Mouse (Mus musculus) left cerebral cortex, adult 18-20 months (tissue): ENCODE data around the gene Kirrel2. TPM values are rescaled to one million over a fixed set of nuclear protein-coding genes. Genes with fewer than 3 reads are reported as not detected.
"Not testable (repeated sequence)": the region's sequence is repeated elsewhere in the genome, so short reads cannot be mapped to it uniquely, and the experiment has no call there.

ENCODE experiments used
- DNase-seq, 2 experiments: peaks; one replicate each; pipeline ENCODE4 v3.0.0; 2021 to 2022; ENCODE audit warnings: low spot score in 2 of 2, mixed read lengths in 1 of 2
- long read RNA-seq, 2 experiments: library from polyadenylated mRNA; stranded (forward); transcript quantifications; one replicate each; pipeline ENCODE4 v2.0.0; 2021
- total RNA-seq, 2 experiments: library from RNA; stranded (reverse); gene quantifications; 2 replicates each; pipeline ENCODE4 v1.2.3; 2021

The Kirrel2 gene
- 1 to 10 TPM; 8.2 to 8.3 TPM for total RNA-seq
- long read RNA-seq, experiment 1, partial matches to known transcripts = 0 of 4 reads
- long read RNA-seq, experiment 1, other reads (novel, unspliced or antisense) = 2 of 4 reads
- long read RNA-seq, experiment 2, transcript Kirrel2-201 (15 exons, 3,352 nt) = major isoform, 5 of 6 reads
- long read RNA-seq, experiment 2, partial matches to known transcripts = 1 of 6 reads
- long read RNA-seq, experiment 2, other reads (novel, unspliced or antisense) = 0 of 6 reads

DNA sequence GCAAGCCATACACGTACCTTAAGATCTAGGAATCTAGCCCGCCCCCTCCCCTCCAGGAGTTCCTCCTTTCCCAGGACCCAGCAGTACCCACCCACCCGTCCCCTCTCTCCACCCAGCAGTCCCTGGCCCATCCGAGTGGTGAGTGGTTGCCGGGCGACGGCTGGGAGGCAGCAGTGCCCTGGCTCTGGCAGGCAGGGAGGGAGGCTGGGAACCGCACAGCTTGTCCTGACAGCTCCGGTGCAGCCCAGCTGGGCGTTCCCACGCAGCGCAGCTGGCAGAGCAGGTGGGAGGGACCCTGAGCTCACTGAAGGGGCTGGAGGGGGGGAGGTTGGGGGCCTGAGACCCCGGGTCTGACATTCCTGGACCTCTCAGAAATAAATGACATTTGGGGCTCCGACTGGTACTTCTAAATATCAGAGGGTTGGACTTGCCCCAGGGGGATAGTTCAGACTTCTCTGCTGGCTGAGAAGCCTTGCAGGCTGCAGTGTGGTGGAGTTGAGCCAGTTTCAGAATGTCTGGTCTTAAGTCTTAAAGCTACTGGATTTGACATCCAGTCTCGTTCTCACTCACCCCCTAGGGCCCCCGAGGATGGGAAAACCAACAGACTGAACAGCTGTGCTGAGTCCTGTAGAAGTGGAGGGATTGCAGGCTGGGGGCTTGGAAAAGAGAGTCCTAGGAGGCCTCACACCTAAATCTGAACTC lies at the start of gene Kirrel2, which contains the start of gene Nphs1:
Gene Kirrel2, minus strand, starts transcription at position 62 of the 702 bp plus-strand sequence.
Gene Nphs1, plus strand, starts transcription at position 687 of the 702 bp plus-strand sequence.
- peak; percentile 61 to 74 for DNase-seq

DNA sequence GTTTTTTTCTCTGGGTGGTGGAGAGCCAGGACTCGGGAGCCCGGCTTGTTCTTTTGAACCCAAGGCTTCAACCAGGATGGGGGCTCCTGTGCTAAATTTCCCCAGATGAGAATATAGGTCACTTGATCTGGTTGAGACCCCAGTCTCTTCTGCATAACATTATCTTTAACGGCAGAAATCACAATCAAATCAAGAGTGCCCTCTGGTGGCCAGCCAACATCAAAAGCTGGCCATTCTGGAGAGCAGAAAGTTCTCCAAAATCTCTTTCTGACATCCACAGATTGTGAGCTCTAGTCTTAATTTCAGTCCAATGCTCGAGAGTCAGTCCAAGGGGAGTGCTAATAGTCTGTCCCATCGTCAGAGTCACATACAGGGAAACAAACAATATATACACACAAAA lies 43.7 kb upstream of the Kirrel2 start:
- DNase-seq = not testable (repeated sequence)

DNA sequence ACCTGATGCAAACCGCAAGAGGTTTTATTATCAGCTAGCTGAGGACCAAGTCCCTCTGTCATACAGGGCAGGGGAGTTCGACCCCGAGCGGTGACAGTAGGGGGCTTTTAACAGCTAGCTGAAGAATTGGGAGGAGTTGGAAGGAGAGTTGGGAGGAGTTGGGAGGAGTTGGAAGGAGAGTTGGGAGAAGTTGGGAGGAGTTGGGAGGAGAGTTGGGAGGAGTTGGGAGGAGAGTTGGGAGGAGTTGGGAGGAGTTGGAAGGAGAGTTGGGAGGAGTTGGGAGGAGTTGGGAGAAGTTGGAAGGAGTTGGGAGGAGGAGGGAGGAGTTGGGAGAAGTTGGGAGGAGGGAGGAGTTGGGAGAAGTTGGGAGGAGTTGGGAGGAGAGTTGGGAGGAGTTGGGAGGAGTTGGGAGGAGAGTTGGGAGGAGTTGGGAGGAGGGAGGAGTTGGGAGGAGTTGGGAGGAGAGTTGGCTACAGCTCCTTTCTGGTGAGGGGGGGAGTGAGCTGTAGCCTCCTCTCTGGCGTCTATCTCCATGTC lies 38.1 kb upstream of the Kirrel2 start:
- not testable (repeated sequence) for DNase-seq

DNA sequence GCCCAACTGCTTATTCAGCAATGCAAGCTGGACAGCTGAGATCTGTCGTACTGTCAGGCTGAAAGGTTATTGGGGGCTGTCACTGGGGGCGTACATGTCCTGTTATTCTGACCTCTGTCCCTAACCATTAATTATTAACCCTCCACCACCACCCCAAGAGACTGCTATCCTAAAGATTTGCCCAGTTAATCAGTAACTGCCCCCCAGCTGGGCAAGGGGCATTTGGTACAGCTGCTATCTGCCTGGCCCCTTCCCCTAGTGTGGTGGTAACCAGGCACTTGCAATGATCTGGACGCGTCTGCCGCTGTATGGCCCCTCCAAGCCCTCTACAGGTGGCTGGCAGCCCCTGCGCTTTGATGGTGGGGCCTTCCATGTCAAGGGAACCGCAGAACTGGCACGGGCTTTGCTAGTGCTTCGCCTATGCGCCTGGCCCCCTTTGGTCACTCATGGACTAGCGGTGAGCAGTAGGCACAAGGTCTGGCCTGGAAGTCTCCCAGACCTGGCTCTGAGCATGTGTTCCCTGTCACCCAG lies 36.0 kb upstream of the Kirrel2 start, which contains the start of gene Prodh2:
Gene Prodh2, plus strand, starts transcription at position 222 of the 531 bp plus-strand sequence.
- DNase-seq = no peak

DNA sequence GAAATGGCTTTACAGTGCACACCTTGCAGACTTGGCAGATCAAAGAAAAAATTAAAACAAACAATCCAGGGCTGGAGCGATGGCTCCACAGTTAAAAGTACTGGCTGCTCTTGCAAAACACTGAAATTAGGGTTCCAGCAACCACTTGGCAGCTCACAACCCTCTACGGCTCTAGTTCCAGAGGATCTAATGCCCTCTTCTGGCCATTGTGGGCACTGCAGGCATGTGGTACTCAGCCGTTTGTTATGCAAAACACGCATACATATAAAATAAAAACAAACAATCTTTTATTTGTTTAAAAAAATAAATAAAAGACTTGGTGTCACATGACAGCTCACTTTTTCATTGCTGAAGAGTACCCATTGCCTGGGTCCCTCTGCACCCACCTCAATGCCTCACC lies 35.3 kb upstream of the Kirrel2 start:
- DNase-seq = peak; percentile 72 to 86

DNA sequence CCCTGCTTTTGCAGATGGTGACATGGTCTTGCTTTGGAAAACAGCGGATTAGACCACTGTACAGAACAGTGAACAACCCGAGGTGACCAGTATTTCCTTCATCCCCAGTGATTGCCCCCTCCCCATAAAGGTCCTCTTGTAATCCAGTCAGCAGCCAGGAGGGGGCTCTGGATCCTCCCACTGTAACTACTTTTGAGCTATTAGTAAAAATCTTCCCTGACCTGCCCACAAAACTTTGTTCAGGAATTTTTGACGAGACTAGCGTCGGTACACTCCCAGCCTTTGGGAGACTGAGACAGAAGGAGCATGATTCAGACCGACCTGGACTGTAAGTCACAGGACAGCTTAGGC lies 33.4 kb upstream of the Kirrel2 start:
- no peak for DNase-seq

DNA sequence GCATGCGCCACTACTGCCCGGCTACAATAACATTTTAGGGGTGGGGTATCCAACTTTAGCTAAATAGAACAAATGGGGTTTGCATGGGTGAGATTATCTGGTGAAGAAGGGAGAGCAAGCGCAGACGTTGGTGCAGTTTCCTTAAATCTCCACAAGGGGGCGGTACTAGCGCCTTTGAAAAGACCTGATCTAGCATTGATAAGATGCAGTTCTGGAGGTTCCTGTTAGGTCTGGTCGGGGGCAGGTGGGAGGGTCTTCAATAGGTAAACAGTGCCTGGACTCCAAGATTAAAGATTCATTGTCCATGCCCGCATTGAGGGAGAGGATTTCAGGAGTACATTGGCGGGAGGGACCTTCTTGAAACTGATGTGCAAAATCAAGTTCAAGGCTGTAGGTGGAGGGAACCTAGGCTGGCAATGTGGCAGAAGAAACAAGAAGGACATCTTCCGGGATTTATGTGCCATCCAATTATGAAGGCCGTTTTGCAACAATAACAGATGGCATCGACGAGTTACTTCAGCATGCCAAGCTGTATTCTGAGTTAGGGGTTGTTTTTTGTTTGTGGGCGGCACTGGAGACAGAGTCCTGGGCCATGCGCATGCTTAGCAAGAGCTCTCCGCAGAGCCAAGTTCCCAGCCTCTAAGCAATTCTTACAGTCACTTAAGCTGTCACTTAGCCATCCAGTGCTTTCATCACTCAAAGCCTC lies 32.9 kb upstream of the Kirrel2 start:
- peak; percentile 60 to 63 for DNase-seq

DNA sequence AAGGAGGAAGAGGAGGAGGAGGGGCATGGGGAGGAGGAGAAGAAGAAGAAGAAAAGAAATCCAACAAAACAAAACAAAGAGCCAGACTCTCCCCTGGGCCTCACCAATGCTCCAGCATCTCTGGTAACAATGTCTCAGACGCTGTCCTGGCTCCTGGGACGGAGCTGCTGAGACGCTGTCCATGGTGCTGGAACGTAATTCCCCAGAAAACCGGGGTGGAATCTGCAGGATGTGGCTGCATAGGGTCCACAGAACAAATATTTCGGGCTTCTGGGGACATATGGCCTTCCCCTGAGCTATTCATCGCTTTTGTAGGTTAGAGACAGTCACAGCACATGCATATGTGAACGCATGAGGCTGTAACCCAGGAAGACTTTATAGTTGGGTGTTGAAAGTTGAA lies 26.8 kb upstream of the Kirrel2 start:
- DNase-seq = no peak

DNA sequence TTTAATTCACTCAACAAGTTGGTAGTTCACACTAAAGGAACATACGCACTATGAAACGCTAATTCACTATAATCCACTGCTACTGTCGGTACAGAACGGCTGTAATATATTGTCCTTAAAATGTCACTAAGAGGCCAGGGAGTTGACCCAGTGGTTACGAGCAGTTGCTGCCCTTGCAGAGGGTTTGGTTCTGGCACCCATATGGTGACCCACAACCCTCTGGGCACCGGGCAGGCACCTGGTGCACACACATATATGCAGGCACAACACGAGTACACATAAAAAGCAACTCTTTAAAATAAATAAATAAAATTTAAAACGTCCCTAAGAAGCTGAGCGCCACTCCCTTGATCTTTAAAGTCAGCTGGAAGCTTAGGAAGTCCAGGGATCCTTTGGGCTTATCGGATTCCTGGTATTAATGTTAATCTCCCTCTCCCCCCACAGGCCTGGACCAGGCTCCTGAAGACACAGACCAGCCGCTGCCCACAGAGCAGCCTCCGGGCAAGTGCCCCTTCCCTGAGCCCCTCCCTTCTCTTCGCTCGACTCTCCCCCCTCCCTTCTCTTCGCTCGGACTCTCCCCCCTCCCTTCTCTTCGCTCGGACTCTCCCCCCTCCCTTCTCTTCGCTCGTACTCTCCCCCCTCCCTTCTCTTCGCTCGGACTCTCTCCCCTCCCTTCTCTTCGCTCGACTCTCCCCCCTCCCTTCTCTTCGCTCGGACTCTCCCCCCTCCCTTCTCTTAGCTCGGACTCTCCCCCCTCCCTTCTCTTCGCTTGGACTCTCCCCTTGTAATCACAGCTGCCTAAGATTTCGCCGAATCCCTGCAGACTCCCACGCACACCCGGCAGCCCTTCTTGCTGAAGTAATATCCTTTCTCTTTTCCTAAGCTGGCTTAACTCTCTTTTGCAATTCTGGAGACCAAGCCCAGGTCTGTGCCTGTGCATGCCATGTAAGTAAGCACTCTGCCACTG lies 20.2 kb upstream of the Kirrel2 start:
- DNase-seq = peak; percentile 57 to 74

DNA sequence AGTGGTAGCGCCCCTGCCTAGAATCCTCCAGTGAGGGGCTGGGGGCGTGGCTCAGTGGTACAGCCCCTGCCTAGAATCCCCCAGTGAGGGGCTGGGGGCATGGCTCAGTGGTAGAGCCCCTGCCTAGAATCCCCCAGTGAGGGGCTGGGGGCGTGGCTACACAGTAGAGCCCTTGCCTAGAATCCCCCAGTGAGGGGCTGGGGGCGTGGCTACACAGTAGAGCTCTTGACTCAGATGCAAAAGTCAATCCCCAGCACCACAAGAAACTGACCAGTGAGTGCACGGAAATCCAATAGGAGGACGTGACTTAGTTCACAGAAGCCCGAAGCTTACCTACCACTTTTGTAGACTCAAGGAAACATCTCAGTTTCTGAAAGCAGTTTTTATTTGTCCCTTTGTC lies 18.6 kb upstream of the Kirrel2 start:
- DNase-seq = not testable (repeated sequence)

DNA sequence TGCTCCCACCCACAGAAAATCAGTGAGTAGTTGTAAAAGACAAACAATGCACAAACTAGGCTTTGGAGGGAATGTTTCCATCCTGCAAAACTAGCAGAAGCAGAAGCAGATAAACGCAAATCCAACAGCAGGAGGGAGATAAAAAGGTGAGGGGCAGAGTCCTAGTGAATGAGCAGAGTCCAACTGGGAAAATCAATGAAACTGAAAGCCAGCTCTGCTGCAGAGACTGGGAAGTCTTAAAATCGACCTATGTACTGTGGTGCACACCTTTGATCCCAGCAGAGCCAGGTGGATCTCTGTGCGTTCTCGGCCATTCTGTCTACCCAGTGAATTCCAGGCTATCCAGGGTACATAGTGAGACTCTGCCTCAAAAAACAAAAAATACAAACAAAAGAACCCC lies 17.5 kb upstream of the Kirrel2 start:
- no peak for DNase-seq

DNA sequence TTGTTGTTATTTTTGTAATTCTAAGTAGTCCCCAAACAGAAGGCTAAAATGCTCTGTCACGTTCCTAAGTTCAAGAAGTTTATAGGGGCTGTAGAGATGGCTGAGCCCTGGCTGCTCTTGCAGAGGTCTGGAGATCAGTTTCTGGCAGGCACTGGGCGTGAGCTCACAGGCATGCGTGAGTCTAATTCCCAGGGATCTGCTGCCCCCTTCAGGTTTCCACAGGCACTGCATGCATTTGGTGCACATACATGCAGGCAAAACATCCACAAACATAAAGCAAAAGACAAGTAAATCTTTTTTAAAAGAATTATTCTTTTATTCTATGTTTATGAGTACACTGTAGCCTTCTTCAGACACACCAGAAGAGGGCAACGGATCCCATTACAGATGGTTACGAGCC lies 14.9 kb upstream of the Kirrel2 start:
- peak in 1 of 2 experiments; percentile 42 for DNase-seq

DNA sequence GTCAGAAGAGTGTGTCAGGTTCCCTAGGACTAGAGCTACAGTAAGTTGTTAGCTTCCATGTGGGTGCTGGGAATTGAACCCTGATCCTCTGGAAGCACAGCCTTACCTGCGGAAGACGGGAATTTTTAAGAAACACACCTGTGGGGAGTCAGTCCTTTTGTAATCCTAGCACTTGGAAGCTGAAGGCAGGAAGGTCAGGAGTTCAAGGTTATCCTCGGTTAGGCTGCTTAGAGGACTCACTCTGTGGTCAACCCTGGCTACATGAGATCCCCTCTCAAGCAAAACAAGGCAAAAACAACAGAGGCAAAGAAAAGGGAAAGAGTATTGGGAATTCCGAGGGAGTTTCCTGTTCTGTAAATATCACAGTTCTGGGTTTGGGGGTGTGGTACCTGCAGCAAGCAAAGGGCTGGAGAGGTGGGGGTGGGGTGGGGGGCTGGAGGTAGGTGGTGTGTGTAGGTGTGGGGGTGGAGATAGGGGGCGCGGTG lies 7.4 kb upstream of the Kirrel2 start:
- no peak for DNase-seq

DNA sequence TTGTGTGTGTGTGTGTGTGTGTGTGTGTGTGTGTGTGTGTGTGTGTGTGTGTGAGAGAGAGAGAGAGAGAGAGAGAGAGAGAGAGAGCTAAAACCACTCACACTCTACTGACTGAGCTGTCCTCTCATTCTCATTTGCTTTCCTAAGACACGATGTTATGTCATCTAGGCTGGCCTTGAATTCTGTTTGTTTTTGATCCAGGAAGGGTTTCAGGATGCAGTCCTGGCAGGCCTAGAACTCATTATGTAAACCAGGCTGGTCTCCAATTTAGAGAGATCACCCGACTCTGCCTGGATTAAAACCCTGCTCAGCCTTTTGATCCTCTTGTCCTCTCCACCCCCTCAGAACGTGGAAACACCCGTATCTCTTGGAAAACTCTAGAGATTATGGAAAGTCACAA lies 6.5 kb upstream of the Kirrel2 start:
- no peak for DNase-seq

DNA sequence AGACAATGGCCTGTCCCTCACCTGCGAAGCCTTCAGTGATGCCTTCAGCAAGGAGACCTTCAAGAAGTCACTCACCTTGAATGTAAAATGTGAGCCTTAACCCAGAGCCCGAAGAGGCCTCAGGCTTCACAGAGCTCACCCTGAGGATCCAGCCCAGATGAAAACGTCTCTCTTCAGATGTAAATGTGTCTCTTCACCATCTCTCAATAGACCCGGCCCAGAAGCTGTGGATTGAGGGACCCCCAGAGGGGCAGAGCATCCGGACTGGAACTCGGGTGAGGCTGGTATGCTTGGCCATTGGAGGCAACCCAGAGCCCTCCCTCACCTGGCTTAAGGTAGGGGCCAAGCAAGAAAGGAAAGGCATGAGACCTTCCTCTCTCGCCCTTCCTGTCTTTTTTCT lies 6.1 kb upstream of the Kirrel2 start:
- no peak for DNase-seq

DNA sequence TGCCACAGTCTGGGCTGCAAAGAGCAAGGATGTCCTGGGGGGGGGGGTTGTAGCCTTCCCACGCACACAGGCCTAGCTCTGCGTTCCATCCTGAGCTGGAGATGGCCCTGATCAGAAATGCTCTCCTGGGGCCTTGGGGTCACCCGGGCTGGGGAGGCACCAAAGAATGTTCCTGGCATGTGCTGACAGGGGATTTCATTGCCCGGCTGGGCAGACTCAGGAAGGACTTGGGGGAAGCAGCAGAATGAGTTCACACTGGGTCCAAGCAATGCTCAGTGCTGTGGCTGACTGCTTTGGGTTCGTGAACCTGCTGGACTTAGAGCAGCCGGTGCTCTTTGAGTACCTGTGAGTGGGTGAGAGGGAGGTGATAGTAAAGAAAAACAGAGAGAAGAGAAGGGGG lies 2.0 kb upstream of the Kirrel2 start:
- no peak for DNase-seq

DNA sequence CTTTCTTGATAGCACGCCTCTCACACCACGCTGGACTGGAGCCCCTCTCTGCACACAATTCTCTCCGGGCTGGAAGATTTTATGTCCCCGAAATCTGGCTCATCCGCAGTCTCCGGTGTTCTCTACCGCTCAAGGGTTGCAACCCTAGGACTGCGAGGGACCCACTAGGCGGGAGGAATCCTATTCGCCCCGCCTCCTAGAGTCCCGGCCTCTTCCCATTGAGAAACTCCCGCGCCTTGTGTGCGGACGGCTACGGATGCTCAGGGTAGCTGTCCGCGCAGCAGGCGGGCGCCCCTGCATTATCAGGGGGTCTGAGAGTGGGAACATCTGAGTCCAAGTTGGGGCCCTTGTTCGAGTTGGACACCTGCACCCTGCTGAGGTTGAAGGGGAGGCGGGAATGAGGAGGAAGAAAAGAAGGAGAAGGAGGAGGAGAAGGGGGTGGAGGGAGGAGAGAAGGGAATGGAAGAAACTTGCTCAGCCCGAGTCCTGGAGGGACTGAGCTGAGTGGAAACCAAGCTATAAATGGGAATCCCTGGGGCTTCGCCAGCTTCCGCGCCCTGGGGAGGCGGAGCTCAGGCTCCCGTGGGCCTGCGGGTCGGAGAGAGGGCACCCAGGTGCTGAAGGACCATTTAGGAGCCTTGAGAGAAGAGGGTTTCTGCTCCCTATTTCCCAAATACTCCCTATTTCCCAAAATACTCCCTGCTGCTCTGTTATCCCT lies 420 bp downstream of the Kirrel2 start:
- no peak for DNase-seq

DNA sequence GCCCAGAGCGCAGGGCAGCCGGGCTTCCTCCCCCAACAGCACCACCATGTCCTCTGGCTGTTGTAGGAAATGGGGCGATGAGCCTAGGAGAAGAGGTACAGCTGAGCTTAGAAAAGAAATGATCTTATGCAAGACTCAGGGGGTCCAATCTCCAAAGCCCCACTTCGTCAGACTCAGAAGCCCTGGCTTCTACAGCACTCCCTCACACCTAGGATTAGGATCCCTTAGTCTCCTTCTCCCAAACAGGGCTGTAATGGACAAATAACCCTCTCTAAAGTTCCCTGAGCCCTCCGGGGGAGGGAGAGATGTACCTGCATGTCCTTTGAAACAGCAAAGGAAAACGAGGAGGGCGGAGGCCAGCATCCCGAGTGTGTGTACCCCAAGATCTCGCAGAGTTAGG lies 1.0 kb downstream of the Kirrel2 start:
- no peak for DNase-seq

DNA sequence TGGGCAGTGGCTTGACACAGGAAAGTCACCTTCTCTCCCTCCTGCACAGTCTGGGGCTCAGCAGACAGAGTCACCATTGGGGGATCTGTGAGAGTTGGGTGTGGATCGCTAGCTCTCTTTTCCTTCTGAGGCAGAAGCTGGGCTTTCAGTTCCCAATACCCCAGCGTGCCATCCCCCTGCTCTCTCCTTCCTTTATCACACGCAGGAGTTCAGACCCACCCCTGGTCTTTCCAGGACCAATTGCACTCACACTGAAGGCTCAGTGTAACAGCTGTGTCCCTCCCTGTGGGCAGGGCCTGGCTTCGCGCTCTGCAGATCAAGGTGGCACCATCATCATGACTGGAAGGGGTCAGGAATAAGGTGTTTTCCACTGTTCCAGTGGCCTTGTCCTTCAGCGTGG lies 3.2 kb downstream of the Kirrel2 start:
- no peak for DNase-seq

DNA sequence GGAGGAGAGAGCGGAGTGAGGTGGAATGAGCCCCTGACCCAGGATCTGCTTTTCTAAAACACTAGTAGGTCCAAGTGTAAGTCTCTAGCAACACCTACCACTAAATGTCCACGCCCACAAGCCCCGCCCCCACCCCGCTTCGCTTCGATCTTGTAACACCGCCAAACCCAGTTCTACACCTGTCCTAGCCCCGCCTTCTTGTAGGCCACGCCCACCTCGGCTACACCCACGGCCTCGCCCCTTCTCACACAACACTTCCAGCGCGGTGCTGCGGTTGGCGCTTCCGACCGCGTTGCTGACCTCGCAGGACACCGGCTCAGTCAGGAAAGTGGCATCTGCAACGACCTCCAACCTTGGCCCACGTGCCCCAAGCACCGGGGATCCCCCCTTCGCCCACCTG lies 3.7 kb downstream of the Kirrel2 start:
- no peak for DNase-seq
